Comparison of ENCODE assay signal across 9 mouse cellular contexts in the genomic region with DNA sequence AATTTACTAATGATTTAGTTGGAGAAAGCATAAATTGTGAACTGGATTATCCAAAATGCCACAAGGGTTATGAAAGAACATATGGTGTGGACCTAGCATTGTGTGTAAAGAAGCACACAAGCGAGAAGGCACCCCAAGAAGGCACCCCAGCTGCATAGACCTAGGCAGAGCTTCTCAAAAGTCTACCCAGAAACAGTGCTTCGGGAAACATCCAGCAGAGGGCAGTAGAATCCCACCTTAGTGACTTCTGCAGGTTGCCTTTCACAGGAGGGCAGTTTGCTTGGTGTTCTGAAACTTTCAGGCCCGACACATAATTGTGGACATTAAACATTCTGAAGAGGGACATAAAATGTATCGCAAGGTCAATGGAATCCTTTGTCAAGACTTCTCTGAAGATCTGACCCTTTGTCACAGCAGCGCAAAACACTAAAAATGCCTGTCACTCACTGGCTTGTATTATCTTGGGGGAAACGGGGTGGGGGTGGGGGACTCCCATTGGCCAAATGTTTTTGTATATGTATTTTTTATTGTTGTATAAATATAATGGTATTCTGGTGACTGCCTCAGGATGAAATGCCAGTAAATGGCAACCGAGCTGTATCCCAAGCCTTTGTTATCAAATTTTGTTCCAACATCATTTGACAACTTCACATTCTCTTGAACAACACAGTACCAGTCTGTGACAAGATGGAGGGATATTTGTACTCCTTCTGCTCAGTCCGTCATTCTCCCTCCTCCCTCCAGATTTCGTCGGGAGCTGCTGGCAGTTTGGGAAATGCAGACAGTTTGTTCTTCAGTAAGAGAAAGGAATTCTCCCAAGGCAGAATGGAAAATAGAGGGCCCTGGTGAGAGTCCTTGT.
DNase-seq lines count a peak whose midpoint lies in the region; ATAC-seq and TF ChIP-seq lines count a peak whose summit lies in the region.
"Had no signal": no experiment of that assay in that cellular context is flagged by ENCODE, and none has a peak within 500 bp of the region (broad histone marks: within the 10 kb centered on the region; RNA-seq: fewer than 3 reads in every experiment).

No protein-coding gene starts in this region.

- no peaks in the 10 kb centered on the region for H3K9me3 ChIP-seq in kidney, embryonic 15.5 days (replicated peaks)
- no peaks in the 10 kb centered on the region for H3K9me3 ChIP-seq in limb, embryonic 12.5 days
- H3K9me3 ChIP-seq in neural tube, embryonic 13.5 days, result no peaks in the 10 kb centered on the region
- H3K9me3 ChIP-seq: embryonic facial prominence, embryonic 13.5 days had no signal

- no peak overlapping the region for H3K4me3 ChIP-seq in thymus, adult 2 months (ENCODE audit: control insufficient read depth, insufficient read depth, low read length)
- H3K4me3 ChIP-seq in kidney, embryonic 15.5 days (replicated peaks), result no peak overlapping the region
- no peak overlapping the region for H3K4me3 ChIP-seq in limb, embryonic 12.5 days (replicated peaks)
- H3K4me3 ChIP-seq in neural tube, embryonic 13.5 days, result no peak overlapping the region
- H3K4me3 ChIP-seq: embryonic facial prominence, embryonic 13.5 days had no signal

- peak; percentile 60 for ATAC-seq in kidney, embryonic 15.5 days (replicated peaks; ENCODE audit: low FRiP score)
- ATAC-seq in limb, embryonic 12.5 days (ENCODE audit: insufficient number of reproducible peaks, insufficient read depth, low FRiP score, low TSS enrichment, low read depth), result 0 out of 2 replicates have a peak, but pooled peaks have one; percentile 31
- ATAC-seq in neural tube, embryonic 13.5 days (ENCODE audit: low read depth), result peak; percentile 76; the same call in 1 of the 2 replicates

- H3K36me3 ChIP-seq in thymus, adult 2 months (ENCODE audit: control insufficient read depth, insufficient read depth, low read length), result no peaks in the 10 kb centered on the region
- no peaks in the 10 kb centered on the region for H3K36me3 ChIP-seq in kidney, embryonic 15.5 days
- no peaks in the 10 kb centered on the region for H3K36me3 ChIP-seq in limb, embryonic 12.5 days
- H3K36me3 ChIP-seq in neural tube, embryonic 13.5 days, result no peaks in the 10 kb centered on the region
- H3K36me3 ChIP-seq: embryonic facial prominence, embryonic 13.5 days had no signal

- DNase-seq in thymus, adult 2 months, result peak; percentile 11
- no peak for DNase-seq in thymus, adult 18-20 months
- DNase-seq in cerebellum, postnatal 14 days, result peak; percentile 92 to 94
- peak; percentile 79 to 84 for DNase-seq in frontal cortex, postnatal 25 days (ENCODE audit: low spot score in 2 of 2)
- peak; percentile 71 for DNase-seq in urinary bladder, postnatal 14 days (ENCODE audit: low spot score)

- no peak for TF ChIP-seq CTCF in thymus, adult 2 months (IDR thresholded peaks at IDR 0.05; ENCODE audit: borderline replicate concordance, control insufficient read depth, extremely low read depth, insufficient read depth, low read length, poor library complexity)

- no peaks in the 10 kb centered on the region for H3K27me3 ChIP-seq in thymus, adult 2 months (ENCODE audit: control insufficient read depth, insufficient read depth, low read length)
- 0 out of 2 replicates have a peak, but pooled peaks cover 7% of the 10 kb centered on the region for H3K27me3 ChIP-seq in kidney, embryonic 15.5 days
- H3K27me3 ChIP-seq in limb, embryonic 12.5 days, result 0 out of 2 replicates have a peak, but pooled peaks cover 5% of the 10 kb centered on the region
- H3K27me3 ChIP-seq in neural tube, embryonic 13.5 days, result no peaks in the 10 kb centered on the region
- H3K27me3 ChIP-seq: embryonic facial prominence, embryonic 13.5 days had no signal

- H3K4me2 ChIP-seq in kidney, embryonic 15.5 days, result peak overlapping the region; percentile 34; the same call in 1 of the 2 replicates
- H3K4me2 ChIP-seq in limb, embryonic 12.5 days, result no peak overlapping the region
- H3K4me2 ChIP-seq in neural tube, embryonic 13.5 days, result no peak overlapping the region
- H3K4me2 ChIP-seq: embryonic facial prominence, embryonic 13.5 days had no signal

- no peak overlapping the region for H3K9ac ChIP-seq in kidney, embryonic 15.5 days
- H3K9ac ChIP-seq in limb, embryonic 12.5 days (replicated peaks), result no peak overlapping the region
- no peak overlapping the region for H3K9ac ChIP-seq in neural tube, embryonic 13.5 days
- H3K9ac ChIP-seq: embryonic facial prominence, embryonic 13.5 days had no signal

- TF ChIP-seq POLR2A in thymus, adult 2 months (IDR thresholded peaks at IDR 0.05; ENCODE audit: control insufficient read depth, extremely low read depth, insufficient read depth, low read length, poor library complexity), result no peak

- no peaks in the 10 kb centered on the region for H3K4me1 ChIP-seq in thymus, adult 2 months (replicated peaks; ENCODE audit: control insufficient read depth, insufficient read depth, low read length)
- 0 out of 2 replicates have a peak, but pooled peaks cover 2% of the 10 kb centered on the region for H3K4me1 ChIP-seq in kidney, embryonic 15.5 days
- H3K4me1 ChIP-seq in limb, embryonic 12.5 days (replicated peaks), result no peaks in the 10 kb centered on the region
- H3K4me1 ChIP-seq in neural tube, embryonic 13.5 days (replicated peaks), result no peaks in the 10 kb centered on the region
- H3K4me1 ChIP-seq: embryonic facial prominence, embryonic 13.5 days had no signal

- 62% methylated on average over 10 of the region's 10 CpGs for WGBS in thymus, adult 2 months
- 30% methylated on average over 10 of the region's 10 CpGs for WGBS in kidney, embryonic 15.5 days
- WGBS in limb, embryonic 12.5 days, result 40% methylated on average over 10 of the region's 10 CpGs
- 36% methylated on average over 10 of the region's 10 CpGs for WGBS in neural tube, embryonic 13.5 days

- H3K27ac ChIP-seq in thymus, adult 2 months (ENCODE audit: control insufficient read depth, insufficient read depth, low read length), result no peak overlapping the region
- H3K27ac ChIP-seq in kidney, embryonic 15.5 days, result no peak overlapping the region
- no peak overlapping the region for H3K27ac ChIP-seq in limb, embryonic 12.5 days
- no peak overlapping the region for H3K27ac ChIP-seq in neural tube, embryonic 13.5 days (replicated peaks)
- H3K27ac ChIP-seq: embryonic facial prominence, embryonic 13.5 days had no signal

Comparison
In these comparisons a context has a peak if more than half of its experiments do, and no peak if none do; other contexts are left out.
1. DNase-seq: peak in thymus, adult 2 months (single experiment), cerebellum, postnatal 14 days (2 of 2), frontal cortex, postnatal 25 days (2 of 2) and urinary bladder, postnatal 14 days (single experiment); none in thymus, adult 18-20 months (0 of 2).
2. Peak in every context shown above with its lines, with median percentiles within 50 percentile points of each other: ATAC-seq.